Mouse (Mus musculus) B cell, adult 2 months (primary cell): ENCODE data around the gene Slc25a26.

Source experiments
- DNase-seq, 2 experiments: peaks; one replicate each; pipeline ENCODE4 v3.0.0; 2022

The Slc25a26 gene

GRCm38 (mm10) chr6:94643989-94644388 lies 143.9 kb downstream of the Slc25a26 start:
- no peak for DNase-seq

- no peak for DNase-seq
Measured at GRCm38 (mm10) chr6:94644641-94645040, 144.5 kb downstream of the Slc25a26 start.

GRCm38 (mm10) chr6:94645723-94646122 lies 145.6 kb downstream of the Slc25a26 start:
- DNase-seq: no peak

- no peak for DNase-seq
Measured at GRCm38 (mm10) chr6:94646274-94646863, 146.2 kb downstream of the Slc25a26 start.

- DNase-seq: no peak
Measured at GRCm38 (mm10) chr6:94646902-94647301, 146.8 kb downstream of the Slc25a26 start.

- no peak for DNase-seq
Measured at GRCm38 (mm10) chr6:94647574-94648430, 147.7 kb downstream of the Slc25a26 start.

GRCm38 (mm10) chr6:94648496-94648895 lies 148.4 kb downstream of the Slc25a26 start:
- no peak for DNase-seq

- DNase-seq: no peak
Measured at GRCm38 (mm10) chr6:94649637-94650036, 149.5 kb downstream of the Slc25a26 start.

- DNase-seq: no peak
Measured at GRCm38 (mm10) chr6:94651541-94651940, 151.4 kb downstream of the Slc25a26 start.

- no peak for DNase-seq
Measured at GRCm38 (mm10) chr6:94652659-94653213, 152.6 kb downstream of the Slc25a26 start.

- no peak for DNase-seq
Measured at GRCm38 (mm10) chr6:94653388-94654316, 153.5 kb downstream of the Slc25a26 start.
